ENCODE assay signal across 19 mouse cellular contexts in the genomic region with DNA sequence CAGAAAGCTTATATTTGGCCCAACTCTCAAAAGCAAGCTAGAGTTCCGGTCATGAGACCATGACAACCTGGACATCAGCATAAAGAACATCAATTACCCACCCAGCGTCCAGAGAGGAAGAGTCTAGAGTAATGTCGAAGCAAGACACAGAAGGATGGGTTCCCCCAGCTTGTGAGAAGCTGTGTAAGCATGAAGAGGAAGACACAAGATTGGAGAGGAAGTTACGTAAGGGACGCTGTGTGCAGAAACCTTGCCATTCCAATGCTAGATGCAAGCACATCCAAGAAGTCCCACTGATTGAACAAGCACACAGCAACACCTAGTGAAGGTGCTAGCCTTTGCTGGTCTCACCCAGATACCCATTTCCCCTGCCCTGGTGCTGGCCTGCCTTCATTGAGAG.
DNase-seq lines count a peak whose midpoint lies in the region; ATAC-seq and TF ChIP-seq lines count a peak whose summit lies in the region.
"Had no signal": no experiment of that assay in that cellular context is flagged by ENCODE, and none has a peak within 500 bp of the region (broad histone marks: within the 10 kb centered on the region; RNA-seq: fewer than 3 reads in every experiment).

No protein-coding gene starts in this region.

- no peaks in the 10 kb centered on the region for H3K9me3 ChIP-seq in heart, embryonic 15.5 days (replicated peaks)
- H3K9me3 ChIP-seq: forebrain, embryonic 10.5 days; hindbrain, embryonic 13.5 days had no signal

- peaks cover 37% of the 10 kb centered on the region for H3K4me1 ChIP-seq in heart, embryonic 15.5 days (replicated peaks)

- 95% methylated on average over 5 of the region's 5 CpGs for WGBS in heart, embryonic 15.5 days

- H3K9ac ChIP-seq in heart, embryonic 15.5 days: no peak overlapping the region
- H3K9ac ChIP-seq: hindbrain, embryonic 13.5 days had no signal

- TF ChIP-seq CTCF in gastrocnemius, adult 2 months (IDR thresholded peaks at IDR 0.05): no peak

- H3K27ac ChIP-seq in gastrocnemius, adult 2 months: 0 out of 2 replicates have a peak overlapping the region, but pooled peaks have one; percentile 12
- peak overlapping the region; percentile 27; the same call in 1 of the 2 replicates for H3K27ac ChIP-seq in heart, embryonic 15.5 days
- H3K27ac ChIP-seq: embryonic facial prominence, embryonic 10.5 days; forebrain, embryonic 10.5 days; hindbrain, embryonic 13.5 days; hindbrain, postnatal 0 days had no signal

- intact Hi-C loops in gastrocnemius, adult 2 months (cut with DNase I): no loop called here
- intact Hi-C loops in heart, postnatal 10 days (cut with DNase I): no loop called here

- DNase-seq in gastrocnemius, adult 2 months: no peak
- DNase-seq in gastrocnemius, postnatal 25 days: no peak
- no peak for DNase-seq in heart, postnatal 10 days
- no peak for DNase-seq in natural killer cell, adult 2 months (ENCODE audit: low spot score in 2 of 2)
- DNase-seq in cerebellum, adult 8-10 months: no peak
- DNase-seq: adrenal gland, postnatal 25 days; cerebellum, adult 9-10 months; cerebellum, postnatal 25 days; kidney, adult 11 months; kidney, adult 9 months had no signal

- H3K27me3 ChIP-seq in heart, embryonic 15.5 days: no peaks in the 10 kb centered on the region
- H3K27me3 ChIP-seq: hindbrain, embryonic 13.5 days; Patski had no signal

- H3K36me3 ChIP-seq in heart, embryonic 15.5 days: no peaks in the 10 kb centered on the region
- H3K36me3 ChIP-seq: embryonic facial prominence, embryonic 10.5 days; forebrain, embryonic 10.5 days; hindbrain, embryonic 13.5 days had no signal

- no peak for ATAC-seq in heart, embryonic 15.5 days (replicated peaks; ENCODE audit: insufficient number of reproducible peaks, insufficient read depth, low FRiP score, low read depth)
- peak; percentile 39; the same call in 1 of the 2 replicates for ATAC-seq in megakaryocyte progenitor cell, adult 5-6 weeks (replicated peaks; ENCODE audit: poor library complexity)
- ATAC-seq: forebrain, embryonic 14.5 days had no signal

- no peak overlapping the region for H3K4me2 ChIP-seq in heart, embryonic 15.5 days
- H3K4me2 ChIP-seq: hindbrain, embryonic 13.5 days had no signal

- no peak overlapping the region for H3K4me3 ChIP-seq in gastrocnemius, adult 2 months
- H3K4me3 ChIP-seq in heart, embryonic 15.5 days: no peak overlapping the region
- H3K4me3 ChIP-seq: embryonic facial prominence, embryonic 10.5 days; erythroblast, embryonic 14.5 days; forebrain, embryonic 10.5 days; hindbrain, embryonic 13.5 days had no signal
